Mouse (Mus musculus): ENCODE measurements around the gene Echs1. TPM values are rescaled to one million over a fixed set of nuclear protein-coding genes. Genes with fewer than 3 reads are reported as not detected.
"Not testable (repeated sequence)": the region's sequence is repeated elsewhere in the genome, so short reads cannot be mapped to it uniquely, and the experiment has no call there.

Gene Echs1
- polyA plus RNA-seq, 1 experiment from 2014 or later = 155 TPM

DNA sequence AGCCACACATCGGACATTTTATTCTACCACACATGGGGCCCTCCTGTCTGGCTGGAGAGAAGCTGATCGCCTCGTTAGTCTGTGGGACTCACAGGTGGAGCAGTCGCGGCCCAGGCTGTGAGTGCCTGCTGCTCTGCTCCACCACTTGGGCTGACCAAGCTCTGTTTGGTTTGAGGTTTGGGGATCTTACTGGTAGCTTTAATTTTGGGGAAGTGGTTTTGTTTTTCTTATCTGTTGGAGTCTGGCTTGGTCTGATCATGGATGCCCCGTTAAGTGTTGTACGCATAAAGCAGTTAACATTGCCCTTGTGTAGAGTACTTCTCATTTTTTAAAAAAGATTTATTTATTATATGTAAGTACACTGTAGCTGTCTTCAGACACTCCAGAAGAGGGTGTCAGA is 17.8 kb upstream of the Echs1 start:
- not testable (repeated sequence) for H3K9ac ChIP-seq; H3K27ac ChIP-seq; H3K27me3 ChIP-seq (replicated peaks); H3K36me3 ChIP-seq; H3K4me2 ChIP-seq; H3K4me3 ChIP-seq (replicated peaks); ATAC-seq (ENCODE audit: insufficient read depth, low FRiP score, low read depth); H3K4me1 ChIP-seq; H3K9me3 ChIP-seq
- 91% methylated on average over 7 of the region's 7 CpGs for WGBS

DNA sequence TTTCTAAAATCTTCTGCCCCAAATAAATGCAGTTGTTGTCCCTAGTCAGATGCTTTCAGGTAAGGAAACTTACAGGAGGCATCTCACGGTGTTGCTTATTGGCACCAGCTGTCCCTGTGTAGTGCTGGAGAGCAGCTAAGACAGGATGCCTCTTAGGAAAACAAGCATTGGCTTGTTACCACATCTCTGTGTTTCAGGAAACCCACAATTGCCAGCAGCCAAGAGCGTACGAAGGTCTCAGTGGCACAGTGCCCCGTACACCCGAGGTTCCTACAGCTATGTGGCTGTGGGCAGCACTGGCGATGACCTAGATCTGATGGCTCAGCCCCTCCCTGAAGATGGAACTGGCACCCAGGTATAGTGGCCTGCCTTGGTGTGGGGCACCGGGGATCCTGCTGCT is 15.9 kb upstream of the Echs1 start:
- not testable (repeated sequence) for H3K27me3 ChIP-seq (replicated peaks); ATAC-seq (ENCODE audit: insufficient read depth, low FRiP score, low read depth); H3K4me1 ChIP-seq; H3K4me3 ChIP-seq (replicated peaks); H3K9me3 ChIP-seq; H3K36me3 ChIP-seq; H3K27ac ChIP-seq; H3K9ac ChIP-seq; H3K4me2 ChIP-seq
- 87% methylated on average over 7 of the region's 7 CpGs for WGBS

DNA sequence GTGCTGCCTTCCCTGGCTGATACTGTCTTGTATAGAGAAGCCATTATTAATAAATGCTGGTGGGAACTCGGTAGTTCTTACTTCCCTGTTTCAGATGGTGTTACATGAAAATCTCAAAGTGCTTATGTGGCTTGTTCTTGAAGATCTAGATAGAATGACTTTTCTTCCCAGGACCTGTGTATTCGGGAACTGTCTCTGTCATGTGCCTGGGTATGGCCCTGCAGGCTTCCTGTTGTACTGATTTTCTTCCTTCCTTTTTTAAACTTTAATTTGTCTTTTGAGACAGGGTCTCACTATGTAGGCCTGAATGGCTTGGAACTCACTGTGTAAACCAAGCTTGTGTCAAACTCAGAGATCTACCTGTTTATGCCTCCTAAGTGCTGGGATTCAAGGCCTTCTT is 11.6 kb upstream of the Echs1 start:
- no peak for ATAC-seq (ENCODE audit: insufficient read depth, low FRiP score, low read depth)

DNA sequence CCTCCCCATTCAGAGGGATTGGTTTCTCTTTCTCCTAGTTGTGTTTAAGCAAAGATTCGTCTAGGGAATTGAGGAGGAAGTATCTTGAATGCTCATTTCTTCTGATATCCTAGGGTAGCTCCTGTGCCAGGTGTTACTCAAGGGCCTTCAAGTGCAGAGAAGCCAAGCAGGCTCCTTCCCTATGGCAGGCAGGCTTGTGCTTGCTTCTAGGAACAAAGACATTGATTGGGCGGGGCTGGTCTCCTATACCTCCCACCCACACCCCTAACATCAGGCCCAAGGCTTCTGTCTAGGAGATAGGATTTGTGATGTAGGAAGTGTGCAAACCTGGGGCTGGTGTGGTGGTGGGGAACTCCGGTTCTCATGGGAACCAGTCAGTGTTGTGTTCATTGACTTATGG is 10.7 kb upstream of the Echs1 start:
- Histone ChIP-seq H3K9me3 (no peaks in the 10 kb centered on the region), H3K27ac (peak overlapping the region; percentile 48; the same call in 1 of the 2 replicates), H3K4me2 (peak overlapping the region; percentile 42), H3K9ac (no peak overlapping the region), H3K4me3 (replicated peaks) (peak overlapping the region; percentile 14; the same call in 1 of the 2 replicates), H3K36me3 (peaks cover 8% of the 10 kb centered on the region; the same call in 1 of the 2 replicates), H3K27me3 (replicated peaks) (no peaks in the 10 kb centered on the region), H3K4me1 (peaks cover 13% of the 10 kb centered on the region)
- 72% methylated on average over 3 of the region's 3 CpGs for WGBS
- ATAC-seq (ENCODE audit: insufficient read depth, low FRiP score, low read depth) = no peak

More for the DNA sequence above, 11.6 kb upstream of the Echs1 start:
- H3K4me3 ChIP-seq (replicated peaks) = no peak overlapping the region
- peaks cover 8% of the 10 kb centered on the region; the same call in 1 of the 2 replicates for H3K36me3 ChIP-seq
- peaks cover 13% of the 10 kb centered on the region for H3K4me1 ChIP-seq
- H3K9ac ChIP-seq = no peak overlapping the region
- H3K27me3 ChIP-seq (replicated peaks) = no peaks in the 10 kb centered on the region
- H3K4me2 ChIP-seq = no peak overlapping the region
- no peak overlapping the region for H3K27ac ChIP-seq
- no peaks in the 10 kb centered on the region for H3K9me3 ChIP-seq
- 70% methylated on average over 2 of the region's 2 CpGs for WGBS

DNA sequence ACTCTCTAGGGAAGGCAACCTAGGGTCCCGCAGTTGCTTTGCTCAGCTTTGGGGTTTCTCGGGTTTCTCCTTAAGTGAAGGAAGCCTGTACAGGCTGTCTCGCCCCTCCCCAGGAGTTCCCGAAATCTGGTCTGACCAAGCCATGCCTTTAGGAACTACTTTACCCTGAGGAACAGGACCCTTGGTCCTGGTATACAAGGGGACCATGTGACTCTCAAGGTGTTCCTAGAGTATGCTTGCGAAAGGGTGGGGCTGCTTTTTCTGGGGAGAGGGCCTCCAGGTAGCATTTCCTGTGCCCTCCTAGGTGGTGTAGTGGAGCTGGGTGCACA is 9.7 kb upstream of the Echs1 start:
- H3K4me1 ChIP-seq = peaks cover 13% of the 10 kb centered on the region
- peak overlapping the region; percentile 90 for H3K9ac ChIP-seq
- H3K27ac ChIP-seq = peak overlapping the region; percentile 72; the same call in 1 of the 2 replicates
- peak overlapping the region; percentile 73 for H3K4me3 ChIP-seq (replicated peaks)
- no peaks in the 10 kb centered on the region for H3K9me3 ChIP-seq
- 4% methylated on average over 5 of the region's 5 CpGs for WGBS
- H3K4me2 ChIP-seq = peak overlapping the region; percentile 67
- no peaks in the 10 kb centered on the region for H3K27me3 ChIP-seq (replicated peaks)
- no peak for ATAC-seq (ENCODE audit: insufficient read depth, low FRiP score, low read depth)
- peaks cover 8% of the 10 kb centered on the region; the same call in 1 of the 2 replicates for H3K36me3 ChIP-seq

DNA sequence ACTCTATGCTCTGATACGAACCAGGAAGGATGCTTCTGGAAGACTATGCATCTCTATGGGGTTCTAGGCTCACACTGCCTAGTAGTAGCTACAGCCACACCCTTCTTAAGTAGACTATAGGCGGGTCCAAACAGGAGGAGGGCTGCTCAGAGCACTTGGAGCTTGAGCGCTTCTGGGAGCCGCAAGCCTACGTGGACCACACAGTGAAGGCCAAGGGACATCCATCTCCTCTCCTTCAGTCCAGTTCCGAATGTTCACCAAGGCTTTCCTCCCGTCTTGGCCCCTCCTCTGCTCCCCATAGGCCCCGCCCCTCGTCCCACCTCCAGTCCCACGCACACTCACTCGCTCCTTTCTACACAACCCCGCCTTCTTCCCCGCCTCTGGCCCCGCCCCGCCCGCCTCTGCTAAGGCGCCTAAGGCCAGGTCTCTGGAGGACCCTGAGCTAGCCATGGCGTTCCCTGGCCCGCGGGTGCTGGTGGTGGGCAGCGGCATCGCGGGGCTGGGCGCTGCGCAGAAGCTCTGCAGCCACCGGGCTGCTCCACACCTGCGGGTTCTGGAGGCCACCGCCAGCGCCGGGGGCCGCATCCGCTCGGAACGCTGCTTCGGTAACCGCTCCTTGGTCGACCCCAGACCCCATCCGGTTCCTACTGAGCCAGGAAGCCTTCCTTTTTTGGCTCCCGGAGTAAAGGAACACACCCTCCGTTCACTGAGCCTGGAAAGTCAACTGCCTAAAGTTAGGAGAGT is 9.2 kb upstream of the Echs1 start:
- ATAC-seq (ENCODE audit: insufficient read depth, low FRiP score, low read depth) = peak; percentile 97

DNA sequence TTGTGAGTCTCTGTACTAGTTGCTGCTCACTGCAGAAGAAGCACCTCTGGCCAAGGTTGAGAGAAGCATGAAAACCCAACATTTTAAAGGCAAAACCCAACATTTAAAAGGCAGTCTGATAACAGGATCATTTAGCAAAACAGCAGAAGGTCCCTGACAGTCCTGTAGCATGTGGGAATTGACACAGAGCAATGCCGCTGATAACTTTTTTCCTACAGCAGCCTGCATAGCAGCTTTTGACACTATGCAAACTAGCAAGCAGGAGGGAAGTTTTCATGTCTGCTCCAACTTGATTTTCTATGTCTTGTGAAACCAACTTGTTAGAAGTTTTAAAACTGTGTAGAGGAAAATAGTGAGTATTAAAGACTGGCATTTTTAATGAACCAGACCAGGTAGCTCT is 8.1 kb upstream of the Echs1 start:
- H3K9me3 ChIP-seq = no peaks in the 10 kb centered on the region
- no peak for ATAC-seq (ENCODE audit: insufficient read depth, low FRiP score, low read depth)
- no peak overlapping the region for H3K9ac ChIP-seq
- no peak overlapping the region for H3K4me3 ChIP-seq (replicated peaks)
- H3K4me2 ChIP-seq = no peak overlapping the region
- H3K27me3 ChIP-seq (replicated peaks) = no peaks in the 10 kb centered on the region
- 88% methylated on average over 1 of the region's 1 CpGs for WGBS
- H3K4me1 ChIP-seq = peaks cover 13% of the 10 kb centered on the region
- H3K36me3 ChIP-seq = peaks cover 3% of the 10 kb centered on the region; the same call in 1 of the 2 replicates
- H3K27ac ChIP-seq = no peak overlapping the region

More for the DNA sequence above, 9.2 kb upstream of the Echs1 start:
- under 1% methylated on average over 40 of the region's 40 CpGs for WGBS
- H3K4me3 ChIP-seq (replicated peaks) = peak overlapping the region; percentile 73
- peaks cover 8% of the 10 kb centered on the region; the same call in 1 of the 2 replicates for H3K36me3 ChIP-seq
- peaks cover 13% of the 10 kb centered on the region for H3K4me1 ChIP-seq
- H3K9ac ChIP-seq = peak overlapping the region; percentile 90
- no peaks in the 10 kb centered on the region for H3K9me3 ChIP-seq
- peak overlapping the region; percentile 72 for H3K27ac ChIP-seq
- peak overlapping the region; percentile 67 for H3K4me2 ChIP-seq
- H3K27me3 ChIP-seq (replicated peaks) = no peaks in the 10 kb centered on the region

DNA sequence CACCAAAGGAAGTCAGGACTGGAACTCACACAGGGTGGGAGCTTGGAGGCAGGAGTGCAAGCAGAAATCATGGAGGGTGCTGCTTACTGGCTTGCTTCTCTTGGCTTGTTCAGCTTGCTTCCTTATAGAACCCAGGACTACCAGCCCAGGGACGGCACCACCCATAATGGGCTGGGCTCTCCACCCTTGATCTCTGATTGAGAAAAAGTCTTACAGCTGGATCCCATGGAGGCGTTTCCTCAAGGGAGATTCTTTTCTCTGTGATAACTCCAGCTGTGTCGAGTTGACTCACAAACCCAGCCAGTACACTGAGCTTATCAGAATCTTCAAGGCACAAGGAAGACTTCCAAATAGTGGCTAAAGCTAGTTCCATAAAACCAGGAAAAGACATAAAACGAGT is 6.5 kb upstream of the Echs1 start:
- Histone ChIP-seq H3K4me1 (peaks cover 13% of the 10 kb centered on the region), H3K36me3 (no peaks in the 10 kb centered on the region), H3K27ac (peak overlapping the region; percentile 44; the same call in 1 of the 2 replicates), H3K27me3 (replicated peaks) (no peaks in the 10 kb centered on the region), H3K4me2 (no peak overlapping the region), H3K4me3 (replicated peaks) (no peak overlapping the region), H3K9me3 (no peaks in the 10 kb centered on the region), H3K9ac (no peak overlapping the region)
- no peak for ATAC-seq (ENCODE audit: insufficient read depth, low FRiP score, low read depth)
- WGBS = 35% methylated on average over 4 of the region's 4 CpGs

DNA sequence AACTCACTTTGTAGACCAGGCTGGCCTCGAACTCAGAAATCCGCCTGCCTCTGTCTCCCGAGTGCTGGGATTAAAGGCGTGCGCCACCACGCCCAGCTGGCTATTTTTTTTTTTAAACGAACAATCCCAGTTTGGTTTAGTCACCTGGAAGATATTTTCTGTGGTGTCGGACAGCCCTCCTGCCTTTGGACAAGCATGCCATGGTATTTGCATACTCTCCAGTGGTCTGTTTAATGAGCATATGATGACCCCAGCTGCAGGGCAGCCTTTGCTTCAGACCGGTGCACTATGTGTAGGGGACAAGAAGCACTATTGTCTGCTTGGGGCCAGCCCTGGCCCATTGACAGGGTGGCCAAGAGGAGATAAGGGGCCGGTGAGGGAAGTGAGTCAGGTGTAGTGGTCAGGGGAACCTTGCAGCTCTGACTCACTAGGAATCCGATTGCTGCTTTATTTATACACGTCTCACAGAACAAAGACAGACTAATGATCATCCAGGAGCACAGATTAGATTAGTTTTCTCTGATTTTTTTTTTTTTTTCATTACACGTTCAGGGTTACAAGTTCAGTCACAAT is 5.1 kb upstream of the Echs1 start:
- no peaks in the 10 kb centered on the region for H3K36me3 ChIP-seq
- H3K4me1 ChIP-seq = peaks cover 5% of the 10 kb centered on the region; the same call in 1 of the 2 replicates
- no peak overlapping the region for H3K9ac ChIP-seq
- ATAC-seq (ENCODE audit: insufficient read depth, low FRiP score, low read depth) = peak; percentile 54
- no peak overlapping the region for H3K4me2 ChIP-seq
- 54% methylated on average over 13 of the region's 13 CpGs for WGBS
- no peaks in the 10 kb centered on the region for H3K9me3 ChIP-seq
- no peaks in the 10 kb centered on the region for H3K27me3 ChIP-seq (replicated peaks)
- no peak overlapping the region for H3K4me3 ChIP-seq (replicated peaks)
- H3K27ac ChIP-seq = peak overlapping the region; percentile 44; the same call in 1 of the 2 replicates

DNA sequence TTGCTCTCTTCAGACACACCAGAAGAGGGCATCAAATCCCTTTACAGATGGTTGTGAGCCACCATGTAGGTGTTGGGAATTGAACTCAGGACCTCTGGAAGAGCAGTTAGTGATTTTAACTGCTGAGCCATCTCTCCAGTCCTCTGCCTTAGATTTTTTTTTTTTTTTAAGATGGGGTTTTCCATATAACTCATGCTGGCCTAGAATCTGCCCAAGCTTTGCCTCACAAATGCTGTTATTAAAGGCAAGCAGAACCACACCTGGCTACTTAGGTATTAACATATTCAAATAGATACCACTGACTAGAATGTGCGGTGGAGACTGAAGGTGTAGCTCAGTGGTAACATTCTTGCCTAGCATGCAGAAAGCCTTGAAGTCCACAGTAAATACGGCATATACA is 4.2 kb upstream of the Echs1 start:
- Histone ChIP-seq H3K4me2 (no peak overlapping the region), H3K9ac (no peak overlapping the region), H3K4me1 (peaks cover 3% of the 10 kb centered on the region; the same call in 1 of the 2 replicates), H3K4me3 (replicated peaks) (no peak overlapping the region), H3K27me3 (replicated peaks) (no peaks in the 10 kb centered on the region), H3K9me3 (no peaks in the 10 kb centered on the region), H3K36me3 (no peaks in the 10 kb centered on the region), H3K27ac (no peak overlapping the region)
- 88% methylated on average over 2 of the region's 2 CpGs for WGBS
- ATAC-seq (ENCODE audit: insufficient read depth, low FRiP score, low read depth) = no peak

DNA sequence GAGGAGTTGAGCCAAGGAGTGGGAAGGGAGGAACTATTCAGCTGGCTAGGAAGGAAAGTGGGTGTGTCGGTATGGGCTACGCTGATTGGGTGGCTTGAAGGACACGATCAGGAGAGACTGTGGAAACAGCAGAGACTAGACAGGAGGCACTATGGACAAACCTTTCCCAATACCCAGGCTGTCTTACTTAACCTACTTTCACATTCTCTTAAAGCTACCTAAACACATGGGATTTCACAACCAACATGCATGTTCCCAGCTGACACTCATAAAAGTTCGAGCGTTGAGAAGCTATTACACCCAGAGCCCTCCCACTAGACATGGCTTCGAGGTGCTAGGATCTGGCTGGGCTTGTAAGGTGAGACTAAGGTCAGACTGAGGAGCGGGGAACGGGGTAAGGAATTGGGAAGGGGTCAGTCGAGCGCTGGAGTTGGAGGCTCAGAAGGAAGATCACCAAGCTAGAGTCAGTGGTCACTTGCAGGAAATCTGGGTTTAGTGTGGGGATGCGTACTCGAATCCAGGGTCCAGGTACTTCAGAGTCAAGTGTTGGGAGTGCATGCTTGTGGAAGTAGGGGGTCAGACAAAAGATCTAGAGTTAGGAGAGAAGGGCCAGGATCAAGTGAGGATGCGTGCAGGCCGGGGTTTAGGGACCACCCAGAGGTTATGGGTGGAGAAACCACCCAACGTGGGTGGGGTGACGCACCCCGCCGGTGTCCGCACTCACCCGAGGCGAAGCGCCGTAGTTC is 520 bp downstream of the Echs1 start, which contains the start of gene Paox:
TSS of gene Paox (plus strand) at position 217 of the 746 bp plus-strand sequence.
- Histone ChIP-seq H3K4me2 (peak within 1 kb of the TSS; percentile 85), H3K9ac (peak within 1 kb of the TSS; percentile 68), H3K36me3 (peaks cover 11% of the 10 kb centered on the region; the same call in 1 of the 2 replicates), H3K27ac (peak within 1 kb of the TSS; percentile 88), H3K27me3 (replicated peaks) (no peaks in the 10 kb centered on the region), H3K4me1 (no peaks in the 10 kb centered on the region), H3K4me3 (replicated peaks) (peak within 1 kb of the TSS; percentile 63), H3K9me3 (no peaks in the 10 kb centered on the region)
- under 1% methylated on average over 23 of the region's 23 CpGs for WGBS
- peak; percentile 85 for ATAC-seq (ENCODE audit: insufficient read depth, low FRiP score, low read depth)

DNA sequence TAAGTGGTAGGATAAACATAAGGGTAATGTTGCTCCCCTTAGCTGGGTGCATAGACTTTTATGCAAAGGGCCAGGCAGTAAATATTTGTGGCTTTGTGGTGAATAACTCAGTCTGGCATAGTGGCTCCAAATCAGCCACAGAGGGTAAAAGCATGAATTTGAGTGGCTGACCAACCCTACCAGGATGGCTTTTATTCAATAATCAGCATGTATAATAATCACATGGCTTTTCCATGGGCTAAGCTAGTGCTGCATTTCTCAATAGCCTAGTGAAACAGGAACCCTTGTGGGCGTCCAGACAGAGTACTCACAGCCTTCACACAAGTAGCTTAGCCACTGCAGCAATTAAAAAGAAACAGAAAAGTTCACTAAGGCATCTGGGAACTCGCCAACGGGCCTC is 4.3 kb downstream of the Echs1 start:
- H3K27me3 ChIP-seq (replicated peaks) = no peaks in the 10 kb centered on the region
- no peak overlapping the region for H3K4me3 ChIP-seq (replicated peaks)
- no peaks in the 10 kb centered on the region for H3K4me1 ChIP-seq
- whole genome bisulfite sequencing = 62% methylated on average over 3 of the region's 3 CpGs
- H3K27ac ChIP-seq = no peak overlapping the region
- ATAC-seq (ENCODE audit: insufficient read depth, low FRiP score, low read depth) = no peak
- H3K4me2 ChIP-seq = no peak overlapping the region
- no peaks in the 10 kb centered on the region for H3K9me3 ChIP-seq
- no peak overlapping the region for H3K9ac ChIP-seq
- H3K36me3 ChIP-seq = peaks cover 39% of the 10 kb centered on the region

Data from stomach, embryonic 15.5 days (tissue).